Mouse (Mus musculus) urinary bladder, adult 18-20 months (tissue): Measurements from ENCODE around the gene Ccr1l1.
"Not testable (repeated sequence)": the region's sequence is repeated elsewhere in the genome, so short reads cannot be mapped to it uniquely, and the experiment has no call there.

ENCODE experiments used
- DNase-seq, 2 experiments: peaks; one replicate each; pipeline ENCODE4 v3.0.0; 2022; ENCODE audit warnings: low spot score in 2 of 2, mixed read lengths in 2 of 2

The Ccr1l1 gene

GRCm38 (mm10) chr9:123978308-123978707 lies at the start of gene Ccr1l1:
Gene Ccr1l1 (minus strand): TSS chr9:123978408.
- no peak for DNase-seq

GRCm38 (mm10) chr9:124021672-124022071 lies 43.5 kb upstream of the Ccr1l1 start, which contains the start of gene Ccr3:
Gene Ccr3 (plus strand): TSS chr9:124021972.
- no peak for DNase-seq

GRCm38 (mm10) chr9:124019887-124020286 lies 41.7 kb upstream of the Ccr1l1 start:
- no peak for DNase-seq

GRCm38 (mm10) chr9:124016048-124016447 lies 37.8 kb upstream of the Ccr1l1 start:
- no peak for DNase-seq

GRCm38 (mm10) chr9:124014985-124015652 lies 36.9 kb upstream of the Ccr1l1 start:
- no peak for DNase-seq

GRCm38 (mm10) chr9:124013270-124013669 lies 35.1 kb upstream of the Ccr1l1 start:
- no peak for DNase-seq

- DNase-seq = no peak
Measured at GRCm38 (mm10) chr9:124012691-124013090, 34.5 kb upstream of the Ccr1l1 start.

GRCm38 (mm10) chr9:123999784-124000183 lies 21.6 kb upstream of the Ccr1l1 start:
- DNase-seq = no peak

- DNase-seq = no peak
Measured at GRCm38 (mm10) chr9:123997719-123998118, 19.5 kb upstream of the Ccr1l1 start.

- no peak for DNase-seq
Measured at GRCm38 (mm10) chr9:123991312-123991906, 13.2 kb upstream of the Ccr1l1 start.

GRCm38 (mm10) chr9:123989671-123990070 lies 11.5 kb upstream of the Ccr1l1 start:
- DNase-seq = no peak

GRCm38 (mm10) chr9:123986217-123986616 lies 8.0 kb upstream of the Ccr1l1 start:
- no peak for DNase-seq

- DNase-seq = no peak
Measured at GRCm38 (mm10) chr9:123984943-123985342, 6.7 kb upstream of the Ccr1l1 start.

- DNase-seq = no peak
Measured at GRCm38 (mm10) chr9:123982720-123983119, 4.5 kb upstream of the Ccr1l1 start.

GRCm38 (mm10) chr9:123981909-123982308 lies 3.7 kb upstream of the Ccr1l1 start:
- no peak for DNase-seq

GRCm38 (mm10) chr9:123980858-123981475 lies 2.8 kb upstream of the Ccr1l1 start:
- DNase-seq = not testable (repeated sequence)

GRCm38 (mm10) chr9:123976876-123977663 lies 1.1 kb downstream of the Ccr1l1 start:
- no peak for DNase-seq

GRCm38 (mm10) chr9:123975630-123976029 lies 2.6 kb downstream of the Ccr1l1 start:
- DNase-seq = no peak

GRCm38 (mm10) chr9:123968290-123968912 lies 9.8 kb downstream of the Ccr1l1 start, which contains the start of gene Ccr1:
Gene Ccr1 (minus strand): TSS chr9:123968692.
- no peak for DNase-seq

GRCm38 (mm10) chr9:123966858-123967495 lies 11.2 kb downstream of the Ccr1l1 start:
- not testable (repeated sequence) for DNase-seq

- no peak for DNase-seq
Measured at GRCm38 (mm10) chr9:123964776-123965175, 13.4 kb downstream of the Ccr1l1 start.
